Mouse (Mus musculus): Measurements from ENCODE around the gene Il7r.
"Not testable (repeated sequence)": the region's sequence is repeated elsewhere in the genome, so short reads cannot be mapped to it uniquely, and the experiment has no call there.

Gene Il7r

GRCm38 (mm10) chr15:9530076-9530475 lies at the start of gene Il7r:
Gene Il7r (minus strand): TSS chr15:9530176.
- no peak for DNase-seq

GRCm38 (mm10) chr15:9577303-9577702 lies 47.3 kb upstream of the Il7r start:
- no peak for DNase-seq

- DNase-seq: no peak
Measured at GRCm38 (mm10) chr15:9574796-9575195, 44.8 kb upstream of the Il7r start.

- DNase-seq: no peak
Measured at GRCm38 (mm10) chr15:9573361-9573760, 43.4 kb upstream of the Il7r start.

- DNase-seq: no peak
Measured at GRCm38 (mm10) chr15:9572664-9573063, 42.7 kb upstream of the Il7r start.

- DNase-seq: no peak
Measured at GRCm38 (mm10) chr15:9571896-9572295, 41.9 kb upstream of the Il7r start.

GRCm38 (mm10) chr15:9567316-9567715 lies 37.3 kb upstream of the Il7r start:
- no peak for DNase-seq

GRCm38 (mm10) chr15:9565396-9565795 lies 35.4 kb upstream of the Il7r start:
- no peak for DNase-seq

GRCm38 (mm10) chr15:9564156-9564555 lies 34.2 kb upstream of the Il7r start:
- no peak for DNase-seq

GRCm38 (mm10) chr15:9557264-9557663 lies 27.3 kb upstream of the Il7r start:
- DNase-seq: not testable (repeated sequence)

- DNase-seq: no peak
Measured at GRCm38 (mm10) chr15:9548951-9549350, 19.0 kb upstream of the Il7r start.

- DNase-seq: no peak
Measured at GRCm38 (mm10) chr15:9535200-9535599, 5.2 kb upstream of the Il7r start.

- no peak for DNase-seq
Measured at GRCm38 (mm10) chr15:9533356-9533902, 3.5 kb upstream of the Il7r start.

- no peak for DNase-seq
Measured at GRCm38 (mm10) chr15:9529646-9530045, 330 bp downstream of the Il7r start.

- DNase-seq: no peak
Measured at GRCm38 (mm10) chr15:9528186-9528935, 1.6 kb downstream of the Il7r start.

GRCm38 (mm10) chr15:9526412-9526811 lies 3.6 kb downstream of the Il7r start:
- DNase-seq: no peak

- DNase-seq: no peak
Measured at GRCm38 (mm10) chr15:9524907-9525306, 5.1 kb downstream of the Il7r start.

GRCm38 (mm10) chr15:9523956-9524355 lies 6.0 kb downstream of the Il7r start:
- no peak for DNase-seq

- DNase-seq: no peak
Measured at GRCm38 (mm10) chr15:9523059-9523458, 6.9 kb downstream of the Il7r start.

- no peak for DNase-seq
Measured at GRCm38 (mm10) chr15:9492077-9492476, 37.9 kb downstream of the Il7r start.

GRCm38 (mm10) chr15:9489417-9490118 lies 40.4 kb downstream of the Il7r start:
- no peak for DNase-seq

- DNase-seq: no peak
Measured at GRCm38 (mm10) chr15:9473188-9473587, 56.8 kb downstream of the Il7r start.

GRCm38 (mm10) chr15:9472618-9473017 lies 57.4 kb downstream of the Il7r start:
- no peak for DNase-seq

- DNase-seq: no peak
Measured at GRCm38 (mm10) chr15:9472167-9472566, 57.8 kb downstream of the Il7r start.

Data from cerebellum, postnatal 25 days (tissue).